Mouse (Mus musculus) hindbrain, postnatal 0 days (tissue): ENCODE results near the gene Dnajb12. TPM values are rescaled to one million over a fixed set of nuclear protein-coding genes. Genes with fewer than 3 reads are reported as not detected.

Experiments used
- ATAC-seq: fragments of 200-750 bp; cut with Nextera tagmentation; 2 replicates; pipeline ENCODE4 v1.8.0; 2017; ENCODE audit warnings: mild to moderate bottlenecking, moderate TSS enrichment, moderate library complexity
- DNase-seq: peaks from one replicate; pipeline ENCODE4 v3.0.0-alpha.2; 2015; ENCODE audit warnings: low spot score
- H3K27ac ChIP-seq: fragments of 300-500 bp; sonication (generic); 2 replicates; pipeline ENCODE4 v1.5.1; 2014; ENCODE audit warnings: mild to moderate bottlenecking
- H3K27me3 ChIP-seq: fragments of 300-500 bp; sonication (generic); 2 replicates; pipeline ENCODE4 v1.6.1; 2014; ENCODE audit warnings: low read length, mixed read lengths; ENCODE audit not compliant: insufficient read depth
- H3K36me3 ChIP-seq: fragments of 300-500 bp; sonication (generic); 2 replicates; pipeline ENCODE4 v1.6.1; 2014; ENCODE audit warnings: low read length, mixed read lengths; ENCODE audit not compliant: insufficient read depth
- H3K4me1 ChIP-seq: fragments of 300-500 bp; sonication (generic); 2 replicates; pipeline ENCODE4 v1.6.1; 2014; ENCODE audit warnings: antibody characterized with exemption, low read length, mixed read lengths; ENCODE audit not compliant: insufficient read depth
- H3K4me2 ChIP-seq: fragments of 300-500 bp; sonication (generic); 2 replicates; pipeline ENCODE4 v1.6.1; 2014; ENCODE audit warnings: low read depth, mild to moderate bottlenecking, low read length, moderate library complexity, mixed read lengths
- H3K4me3 ChIP-seq: fragments of 300-500 bp; sonication (generic); 2 replicates; pipeline ENCODE4 v1.5.1; 2014; ENCODE audit warnings: low read length
- H3K9ac ChIP-seq: fragments of 300-500 bp; sonication (generic); replicated peaks from 2 replicates; pipeline ENCODE4 v1.6.1; 2014; ENCODE audit warnings: mild to moderate bottlenecking, low read length, moderate library complexity, mixed read lengths
- H3K9me3 ChIP-seq: fragments of 300-500 bp; sonication (generic); 2 replicates; pipeline ENCODE4 v1.6.1; 2016; ENCODE audit warnings: low read length, mixed read lengths
- CTCF ChIP-seq: IDR thresholded peaks from 2 replicates; pipeline ENCODE4 v1.5.1; 2016; ENCODE audit warnings: antibody characterized with exemption, control low read depth, low read depth
- WGBS: fragments of 180-500 bp; shearing (Covaris S2); extraction: QIAGEN DNeasy Blood & Tissue Kit; methylation state at CpG from one replicate; pipeline ENCODE4 v1.1.7; 2014; 5-methylcytosine and 5-hydroxymethylcytosine counted together
- polyA plus RNA-seq: library from polyadenylated mRNA; unstranded; fragments of >200 nt; fragmentation: Nextera tagmentation; extraction: Ambion mirVana; gene quantifications from 2 replicates; pipeline ENCODE4 v1.2.1, GENCODE M21; 2015
- total RNA-seq: library from RNA; depleted of rRNA; stranded (reverse); fragments of >200 nt; gene quantifications from 2 replicates; pipeline ENCODE4 v1.2.3, GENCODE M21; 2014

Dnajb12 gene
- total and polyA plus RNA-seq, 2 experiments from 2014 or later, result 26.4 to 56.8 TPM

DNA sequence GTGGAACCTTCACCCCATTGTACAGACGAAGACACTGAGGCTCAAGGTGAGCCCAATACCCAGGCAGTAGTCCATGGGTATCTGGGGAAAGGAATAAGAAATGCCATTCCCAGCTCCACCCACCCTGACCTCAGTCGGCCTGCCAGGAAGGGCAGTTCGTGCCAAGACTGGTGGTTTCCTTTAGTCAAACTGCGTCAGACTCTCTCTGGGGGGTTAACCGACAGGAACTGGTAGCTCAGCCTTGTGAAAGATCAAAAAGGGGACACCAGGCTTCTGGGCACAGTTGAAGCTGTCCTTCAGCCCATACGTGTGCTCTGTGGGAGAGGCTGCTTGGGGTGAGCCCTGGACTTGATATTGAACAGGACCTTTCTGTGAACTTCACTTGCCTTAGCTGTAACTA, 53.2 kb downstream of the Dnajb12 start:
- WGBS, result 63% methylated on average over 6 of the region's 6 CpGs
- no peak overlapping the region for H3K4me2 ChIP-seq

DNA sequence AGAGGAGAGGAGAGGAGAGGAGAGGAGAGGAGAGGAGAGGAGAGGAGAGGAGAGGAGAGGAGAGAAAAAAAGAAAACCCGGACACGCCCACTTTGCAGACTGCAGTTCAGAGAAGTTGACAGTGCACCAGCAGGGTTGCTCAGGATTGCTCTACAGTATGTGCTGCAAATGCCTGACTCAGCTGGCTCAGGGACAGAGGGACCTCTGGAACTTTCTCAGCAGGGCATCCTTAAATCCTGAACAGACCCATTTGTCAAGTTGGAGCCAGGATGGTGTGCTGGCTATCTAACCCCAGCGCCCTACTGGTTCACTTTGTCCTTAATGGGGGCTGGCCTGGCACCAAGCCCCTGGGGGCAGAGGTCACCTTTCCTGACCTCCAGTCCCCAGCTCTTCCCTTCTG, 54.7 kb downstream of the Dnajb12 start:
- TF ChIP-seq CTCF, result no peak
- peaks cover 4% of the 10 kb centered on the region; the same call in 1 of the 2 replicates for H3K4me1 ChIP-seq
- no peaks in the 10 kb centered on the region for H3K36me3 ChIP-seq
- H3K27me3 ChIP-seq, result no peaks in the 10 kb centered on the region
- no peak overlapping the region for H3K9ac ChIP-seq
- H3K4me2 ChIP-seq, result no peak overlapping the region
- ATAC-seq, result no peak
- H3K4me3 ChIP-seq, result no peak overlapping the region
- 39% methylated on average over 3 of the region's 3 CpGs for whole genome bisulfite sequencing
- no peaks in the 10 kb centered on the region for H3K9me3 ChIP-seq
- no peak for DNase-seq
- no peak overlapping the region for H3K27ac ChIP-seq

More for the DNA sequence above, 53.2 kb downstream of the Dnajb12 start:
- DNase-seq (no peak), ATAC-seq (no peak)
- Histone ChIP-seq H3K27ac (no peak overlapping the region), H3K4me3 (no peak overlapping the region), H3K27me3 (no peaks in the 10 kb centered on the region), H3K9me3 (no peaks in the 10 kb centered on the region), H3K36me3 (no peaks in the 10 kb centered on the region), H3K4me1 (peaks cover 4% of the 10 kb centered on the region; the same call in 1 of the 2 replicates), H3K9ac (no peak overlapping the region)
- TF ChIP-seq CTCF, result no peak

DNA sequence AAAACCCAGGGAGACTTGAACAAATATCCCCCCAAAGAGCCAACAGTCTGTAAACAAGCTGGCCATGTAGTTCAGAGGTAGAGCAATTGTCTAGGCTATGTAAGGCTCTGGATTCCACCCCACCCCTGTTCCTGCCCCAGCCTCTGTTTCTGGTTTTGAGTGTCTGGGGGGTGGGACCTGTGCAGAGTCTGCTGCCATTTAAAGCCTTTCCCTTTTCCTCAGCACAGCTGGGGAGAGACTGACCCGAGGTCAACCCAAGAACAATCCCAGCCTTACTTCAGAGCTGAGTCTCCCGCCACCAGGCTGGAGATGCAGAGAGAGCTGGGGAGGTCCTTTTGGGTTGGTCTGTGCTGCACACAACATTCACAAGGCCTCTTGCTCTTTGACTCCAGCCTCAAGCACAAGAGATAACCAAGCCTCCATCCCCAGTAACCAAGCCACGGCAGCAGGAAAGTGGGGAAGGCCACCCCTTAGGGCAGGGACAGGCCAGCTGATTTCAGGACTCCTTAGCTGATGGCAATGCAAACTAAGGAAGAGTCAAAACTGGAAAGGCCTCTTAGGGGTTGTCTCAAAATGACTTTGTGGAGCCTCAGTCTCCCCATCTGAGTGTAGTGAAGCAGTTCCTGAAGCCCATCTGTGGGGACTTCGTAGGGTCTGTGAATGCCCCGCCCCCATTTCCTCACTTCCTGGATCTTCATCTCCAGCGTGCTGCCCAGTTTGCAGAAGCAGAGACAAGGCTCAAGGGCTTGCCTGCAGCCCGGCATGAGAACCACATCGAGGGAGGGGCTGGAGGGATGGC, 56.9 kb downstream of the Dnajb12 start:
- DNase-seq (no peak), ATAC-seq (no peak)
- Histone ChIP-seq H3K9me3 (no peaks in the 10 kb centered on the region), H3K27ac (no peak overlapping the region), H3K9ac (no peak overlapping the region), H3K27me3 (no peaks in the 10 kb centered on the region), H3K4me2 (no peak overlapping the region), H3K36me3 (no peaks in the 10 kb centered on the region), H3K4me1 (no peaks in the 10 kb centered on the region), H3K4me3 (no peak overlapping the region)
- TF ChIP-seq CTCF, result no peak
- 55% methylated on average over 8 of the region's 8 CpGs for WGBS

DNA sequence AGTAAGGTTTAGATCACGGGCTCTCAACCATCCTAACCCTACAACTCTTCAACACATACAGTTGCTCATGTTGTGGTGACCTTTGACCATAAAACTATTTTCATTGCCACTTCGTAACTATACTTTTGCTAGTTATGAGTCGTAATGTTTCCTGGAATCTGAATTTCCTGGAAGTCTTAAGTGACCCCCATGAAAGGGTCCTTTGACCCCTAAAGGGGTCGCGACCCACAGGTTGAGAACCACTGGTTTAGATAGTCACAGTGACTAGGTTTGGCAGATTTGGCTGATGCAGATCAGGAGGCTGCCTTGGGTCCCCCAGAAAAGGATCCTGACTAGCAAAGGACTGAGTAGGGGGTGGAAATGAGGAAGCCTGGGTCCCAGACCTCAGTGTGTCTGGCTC, 59.3 kb downstream of the Dnajb12 start:
- ATAC-seq (no peak), DNase-seq (no peak)
- no peaks in the 10 kb centered on the region for H3K27me3 ChIP-seq
- no peak overlapping the region for H3K9ac ChIP-seq
- WGBS, result 88% methylated on average over 5 of the region's 5 CpGs
- no peak overlapping the region for H3K4me3 ChIP-seq
- H3K4me2 ChIP-seq, result no peak overlapping the region
- peaks cover 15% of the 10 kb centered on the region for H3K4me1 ChIP-seq
- no peaks in the 10 kb centered on the region for H3K9me3 ChIP-seq
- H3K36me3 ChIP-seq, result no peaks in the 10 kb centered on the region
- H3K27ac ChIP-seq, result no peak overlapping the region
- no peak for TF ChIP-seq CTCF

DNA sequence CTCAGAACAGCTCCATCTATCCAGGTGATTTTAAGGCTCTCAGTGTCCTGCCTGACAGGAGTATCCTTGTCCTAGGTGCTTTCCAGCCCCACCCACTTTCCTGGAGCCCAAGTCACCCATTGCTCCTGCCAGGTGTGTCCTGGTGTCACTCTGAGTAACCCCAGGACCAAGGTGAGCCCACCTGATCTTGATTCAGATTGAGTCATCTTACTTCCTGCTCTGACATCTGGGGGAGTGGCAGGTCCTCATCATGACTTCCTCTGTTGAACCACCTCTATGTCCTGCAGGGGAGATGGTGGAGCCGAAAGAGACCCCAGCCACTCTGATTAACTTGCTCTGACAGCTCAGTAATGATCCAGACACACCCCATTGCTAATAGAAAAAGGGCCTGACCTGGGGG, 59.7 kb downstream of the Dnajb12 start:
- Histone ChIP-seq H3K4me2 (no peak overlapping the region), H3K9me3 (no peaks in the 10 kb centered on the region), H3K36me3 (no peaks in the 10 kb centered on the region), H3K4me3 (no peak overlapping the region), H3K4me1 (peaks cover 15% of the 10 kb centered on the region), H3K9ac (no peak overlapping the region), H3K27me3 (no peaks in the 10 kb centered on the region), H3K27ac (no peak overlapping the region)
- DNase-seq (no peak), ATAC-seq (no peak)
- no peak for TF ChIP-seq CTCF
- 67% methylated on average over 1 of the region's 1 CpGs for WGBS

DNA sequence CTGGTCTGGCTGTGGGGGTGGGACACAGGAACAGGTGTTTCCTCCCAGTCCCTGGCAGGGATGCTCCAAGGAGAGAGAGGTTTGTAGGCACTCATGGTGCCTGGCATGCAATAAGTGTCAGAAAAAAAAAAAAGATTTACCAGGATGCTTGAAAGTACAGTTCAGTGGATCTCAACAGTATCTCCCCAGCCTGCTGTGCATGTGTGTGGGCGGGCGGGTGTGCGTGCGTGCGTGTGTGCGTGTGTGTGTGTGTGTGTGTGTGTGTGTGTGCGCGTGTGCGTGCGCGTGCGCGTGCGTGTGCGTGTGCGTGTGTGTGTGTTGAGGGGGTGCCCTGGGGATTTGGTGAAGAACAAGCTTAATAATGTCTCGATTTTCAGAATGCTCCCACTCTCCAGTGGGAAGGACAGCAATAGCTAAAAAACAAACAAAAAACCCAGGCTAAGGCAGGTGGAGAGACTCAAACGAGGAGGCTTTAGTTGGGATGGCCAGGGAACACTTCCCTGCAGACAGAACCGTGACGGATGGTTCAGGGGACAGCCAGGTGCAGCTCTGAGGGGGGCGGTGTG, 63.0 kb downstream of the Dnajb12 start:
- Histone ChIP-seq H3K36me3 (no peaks in the 10 kb centered on the region), H3K27me3 (no peaks in the 10 kb centered on the region), H3K27ac (peak overlapping the region; percentile 90), H3K9ac (peak overlapping the region; percentile 39), H3K4me3 (peak overlapping the region; percentile 22), H3K4me1 (peaks cover 15% of the 10 kb centered on the region), H3K9me3 (no peaks in the 10 kb centered on the region), H3K4me2 (peak overlapping the region; percentile 55)
- WGBS, result 46% methylated on average over 21 of the region's 21 CpGs
- ATAC-seq (peak; percentile 54), DNase-seq (peak; percentile 54)
- TF ChIP-seq CTCF, result no peak

DNA sequence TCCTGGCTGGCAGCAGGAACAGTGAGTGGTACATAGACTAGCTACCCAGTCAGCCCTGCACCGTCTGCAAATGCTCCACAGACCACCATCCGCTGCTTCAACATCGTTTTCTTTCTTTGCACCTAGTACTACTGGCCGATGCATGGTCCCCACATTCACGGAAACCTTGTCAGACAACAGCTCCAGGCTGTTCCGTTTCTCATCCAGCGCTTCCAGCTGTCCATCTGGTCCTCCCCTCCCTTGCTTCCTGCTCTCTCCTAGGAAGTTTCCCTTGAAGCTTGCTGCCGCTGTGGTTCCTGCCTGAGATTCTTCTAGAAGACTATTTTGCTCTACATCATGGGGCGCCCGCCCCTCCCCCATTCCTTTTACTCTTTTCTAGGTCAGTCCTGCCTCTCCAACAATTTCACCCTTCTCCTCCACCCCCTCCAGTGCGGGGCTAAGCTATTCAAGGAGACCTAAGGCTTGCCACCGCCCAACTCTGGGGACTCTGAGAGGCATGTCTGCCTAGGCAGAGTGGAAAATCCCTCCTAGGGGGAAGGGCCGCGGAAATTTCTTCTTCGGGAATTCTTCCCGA, 63.6 kb downstream of the Dnajb12 start:
- H3K9ac ChIP-seq, result peak overlapping the region; percentile 39
- peak overlapping the region; percentile 22 for H3K4me3 ChIP-seq
- peaks cover 15% of the 10 kb centered on the region for H3K4me1 ChIP-seq
- ATAC-seq (peak; percentile 78), DNase-seq (peak; percentile 78)
- no peaks in the 10 kb centered on the region for H3K9me3 ChIP-seq
- peak overlapping the region; percentile 90 for H3K27ac ChIP-seq
- peak overlapping the region; percentile 55 for H3K4me2 ChIP-seq
- no peaks in the 10 kb centered on the region for H3K36me3 ChIP-seq
- no peak for TF ChIP-seq CTCF
- WGBS, result 2% methylated on average over 16 of the region's 16 CpGs
- H3K27me3 ChIP-seq, result no peaks in the 10 kb centered on the region
